Mouse (Mus musculus): ENCODE results near the gene Hlcs.
A peak's percentile ranks its signal among the peaks of the same experiment; 100 is the strongest.

The Hlcs gene

GRCm38 (mm10) chr16:94289138-94290072, 24.0 kb downstream of the Hlcs start:
- DNase-seq (ENCODE audit: low spot score): peak; percentile 89

- DNase-seq (ENCODE audit: low spot score): no peak
Observed at GRCm38 (mm10) chr16:94287826-94288225, 25.5 kb downstream of the Hlcs start.

- no peak for DNase-seq (ENCODE audit: low spot score)
Observed at GRCm38 (mm10) chr16:94283972-94284371, 29.4 kb downstream of the Hlcs start.

GRCm38 (mm10) chr16:94270826-94271225, 42.5 kb downstream of the Hlcs start:
- DNase-seq (ENCODE audit: low spot score): no peak

- DNase-seq (ENCODE audit: low spot score): peak; percentile 90
Observed at GRCm38 (mm10) chr16:94269635-94270034, 43.7 kb downstream of the Hlcs start.

GRCm38 (mm10) chr16:94268205-94268604, 45.2 kb downstream of the Hlcs start:
- no peak for DNase-seq (ENCODE audit: low spot score)

GRCm38 (mm10) chr16:94264611-94265010, 48.8 kb downstream of the Hlcs start:
- no peak for DNase-seq (ENCODE audit: low spot score)

GRCm38 (mm10) chr16:94262501-94262900, 50.9 kb downstream of the Hlcs start:
- DNase-seq (ENCODE audit: low spot score): no peak

- DNase-seq (ENCODE audit: low spot score): no peak
Observed at GRCm38 (mm10) chr16:94260938-94261630, 52.3 kb downstream of the Hlcs start.

- DNase-seq (ENCODE audit: low spot score): peak; percentile 87
Observed at GRCm38 (mm10) chr16:94258366-94259310, 54.7 kb downstream of the Hlcs start.

- no peak for DNase-seq (ENCODE audit: low spot score)
Observed at GRCm38 (mm10) chr16:94255592-94255991, 57.8 kb downstream of the Hlcs start.

GRCm38 (mm10) chr16:94255035-94255434, 58.3 kb downstream of the Hlcs start:
- DNase-seq (ENCODE audit: low spot score): no peak

- no peak for DNase-seq (ENCODE audit: low spot score)
Observed at GRCm38 (mm10) chr16:94254415-94254891, 58.9 kb downstream of the Hlcs start.

GRCm38 (mm10) chr16:94253671-94254414, 59.5 kb downstream of the Hlcs start:
- no peak for DNase-seq (ENCODE audit: low spot score)

GRCm38 (mm10) chr16:94251756-94252155, 61.6 kb downstream of the Hlcs start:
- no peak for DNase-seq (ENCODE audit: low spot score)

GRCm38 (mm10) chr16:94250640-94251349, 62.6 kb downstream of the Hlcs start:
- peak; percentile 58 for DNase-seq (ENCODE audit: low spot score)

GRCm38 (mm10) chr16:94250136-94250535, 63.2 kb downstream of the Hlcs start:
- DNase-seq (ENCODE audit: low spot score): no peak

GRCm38 (mm10) chr16:94249666-94250065, 63.7 kb downstream of the Hlcs start:
- no peak for DNase-seq (ENCODE audit: low spot score)

GRCm38 (mm10) chr16:94248721-94249120, 64.7 kb downstream of the Hlcs start:
- no peak for DNase-seq (ENCODE audit: low spot score)

- no peak for DNase-seq (ENCODE audit: low spot score)
Observed at GRCm38 (mm10) chr16:94246976-94247375, 66.4 kb downstream of the Hlcs start.

Data from layer of hippocampus, adult 11-12 months (tissue).